Mouse (Mus musculus) hindbrain, postnatal 0 days (tissue): ENCODE results near the gene Iscu. TPM values are rescaled to one million over a fixed set of nuclear protein-coding genes. Genes with fewer than 3 reads are reported as not detected.

ENCODE experiments used
- ATAC-seq: fragments of 200-750 bp; cut with Nextera tagmentation; 2 replicates; pipeline ENCODE4 v1.8.0; 2017; ENCODE audit warnings: mild to moderate bottlenecking, moderate TSS enrichment, moderate library complexity
- DNase-seq: peaks from one replicate; pipeline ENCODE4 v3.0.0-alpha.2; 2015; ENCODE audit warnings: low spot score
- H3K27ac ChIP-seq: fragments of 300-500 bp; sonication (generic); 2 replicates; pipeline ENCODE4 v1.5.1; 2014; ENCODE audit warnings: mild to moderate bottlenecking
- H3K27me3 ChIP-seq: fragments of 300-500 bp; sonication (generic); 2 replicates; pipeline ENCODE4 v1.6.1; 2014; ENCODE audit warnings: low read length, mixed read lengths; ENCODE audit not compliant: insufficient read depth
- H3K36me3 ChIP-seq: fragments of 300-500 bp; sonication (generic); 2 replicates; pipeline ENCODE4 v1.6.1; 2014; ENCODE audit warnings: low read length, mixed read lengths; ENCODE audit not compliant: insufficient read depth
- H3K4me1 ChIP-seq: fragments of 300-500 bp; sonication (generic); 2 replicates; pipeline ENCODE4 v1.6.1; 2014; ENCODE audit warnings: antibody characterized with exemption, low read length, mixed read lengths; ENCODE audit not compliant: insufficient read depth
- H3K4me2 ChIP-seq: fragments of 300-500 bp; sonication (generic); 2 replicates; pipeline ENCODE4 v1.6.1; 2014; ENCODE audit warnings: low read depth, mild to moderate bottlenecking, low read length, moderate library complexity, mixed read lengths
- H3K4me3 ChIP-seq: fragments of 300-500 bp; sonication (generic); 2 replicates; pipeline ENCODE4 v1.5.1; 2014; ENCODE audit warnings: low read length
- H3K9ac ChIP-seq: fragments of 300-500 bp; sonication (generic); replicated peaks from 2 replicates; pipeline ENCODE4 v1.6.1; 2014; ENCODE audit warnings: mild to moderate bottlenecking, low read length, moderate library complexity, mixed read lengths
- H3K9me3 ChIP-seq: fragments of 300-500 bp; sonication (generic); 2 replicates; pipeline ENCODE4 v1.6.1; 2016; ENCODE audit warnings: low read length, mixed read lengths
- CTCF ChIP-seq: IDR thresholded peaks from 2 replicates; pipeline ENCODE4 v1.5.1; 2016; ENCODE audit warnings: antibody characterized with exemption, control low read depth, low read depth
- WGBS: fragments of 180-500 bp; shearing (Covaris S2); extraction: QIAGEN DNeasy Blood & Tissue Kit; methylation state at CpG from one replicate; pipeline ENCODE4 v1.1.7; 2014; 5-methylcytosine and 5-hydroxymethylcytosine counted together
- polyA plus RNA-seq: library from polyadenylated mRNA; unstranded; fragments of >200 nt; fragmentation: Nextera tagmentation; extraction: Ambion mirVana; gene quantifications from 2 replicates; pipeline ENCODE4 v1.2.1, GENCODE M21; 2015
- total RNA-seq: library from RNA; depleted of rRNA; stranded (reverse); fragments of >200 nt; gene quantifications from 2 replicates; pipeline ENCODE4 v1.2.3, GENCODE M21; 2014; rRNA removed

Iscu gene
- total and polyA plus RNA-seq, 2 experiments from 2014 or later: 77.9 to 111 TPM

DNA sequence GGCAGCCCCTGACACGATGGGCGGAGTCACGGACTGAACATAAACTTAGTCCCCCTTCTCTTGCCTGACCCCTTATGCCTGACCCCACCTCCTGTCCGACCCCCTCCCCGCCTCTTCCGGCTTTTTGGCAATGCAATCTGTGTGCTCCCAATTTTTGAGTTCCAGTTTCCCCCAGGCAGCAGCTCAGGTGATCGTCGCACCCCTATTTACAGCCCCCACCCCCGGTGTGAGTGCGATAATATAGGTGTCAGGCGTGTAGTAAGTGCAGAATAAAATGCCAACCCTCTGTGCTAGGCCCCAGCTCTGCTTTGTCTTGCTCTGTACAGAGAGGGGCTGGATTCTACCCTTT, 42.5 kb downstream of the Iscu start:
- Histone ChIP-seq H3K4me1 (no peaks in the 10 kb centered on the region), H3K9ac (no peak overlapping the region), H3K9me3 (0 out of 2 replicates have a peak, but pooled peaks cover 3% of the 10 kb centered on the region), H3K27ac (no peak overlapping the region), H3K36me3 (no peaks in the 10 kb centered on the region), H3K27me3 (no peaks in the 10 kb centered on the region), H3K4me3 (no peak overlapping the region), H3K4me2 (no peak overlapping the region)
- no peak for DNase-seq
- WGBS: 50% methylated on average over 11 of the region's 11 CpGs
- no peak for ATAC-seq
- no peak for TF ChIP-seq CTCF

DNA sequence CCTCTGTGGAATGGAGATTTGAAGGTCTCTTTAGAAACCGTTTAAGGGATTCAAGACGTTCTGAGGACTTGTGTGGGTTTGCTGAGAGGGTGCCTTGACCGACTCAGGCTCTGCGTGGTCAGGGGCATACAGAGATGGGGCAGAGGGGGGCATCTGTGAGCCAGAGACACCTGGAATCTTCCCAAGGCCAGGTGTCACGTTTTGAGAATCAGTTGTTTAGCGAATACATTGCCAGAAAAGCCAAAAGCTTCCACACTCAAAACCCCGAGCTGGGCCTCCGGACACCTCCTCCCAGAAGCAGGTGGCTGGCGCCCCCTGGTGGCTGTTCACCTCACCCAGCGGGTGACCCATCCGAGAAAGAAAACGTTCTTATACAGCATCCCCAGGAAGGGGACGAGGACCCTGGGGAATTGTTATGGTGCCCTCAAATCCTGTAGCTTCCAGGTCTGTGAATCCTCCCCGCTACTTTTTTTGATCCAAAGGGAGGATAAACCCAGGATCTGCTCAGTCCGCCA, 43.1 kb downstream of the Iscu start:
- Histone ChIP-seq H3K4me2 (no peak overlapping the region), H3K4me3 (no peak overlapping the region), H3K9ac (no peak overlapping the region), H3K4me1 (no peaks in the 10 kb centered on the region), H3K27ac (no peak overlapping the region), H3K9me3 (0 out of 2 replicates have a peak, but pooled peaks cover 3% of the 10 kb centered on the region), H3K36me3 (no peaks in the 10 kb centered on the region), H3K27me3 (no peaks in the 10 kb centered on the region)
- 13% methylated on average over 15 of the region's 15 CpGs for WGBS
- peak; percentile 83 for DNase-seq
- peak; percentile 83 for TF ChIP-seq CTCF
- ATAC-seq: peak; percentile 66

DNA sequence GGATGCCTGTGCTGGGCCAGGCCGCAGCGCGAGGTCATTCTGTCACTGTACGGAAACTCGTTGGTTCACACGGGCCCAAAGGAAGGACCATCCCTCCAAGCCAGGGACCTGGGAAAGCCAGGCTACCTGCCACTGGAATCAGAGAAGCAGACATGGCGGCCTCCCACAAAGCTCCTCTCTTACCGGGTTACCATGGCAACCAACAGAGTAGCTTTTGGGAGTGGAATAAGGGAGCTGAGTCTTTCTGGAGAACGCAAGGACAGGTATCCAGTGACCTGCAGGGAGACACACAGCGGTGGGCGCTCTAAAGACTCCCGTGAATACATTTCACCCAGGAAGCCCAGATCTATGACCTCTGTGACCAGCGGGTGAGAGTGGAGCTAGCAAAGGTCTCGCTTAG, 46.0 kb downstream of the Iscu start:
- Histone ChIP-seq H3K9ac (no peak overlapping the region), H3K9me3 (no peaks in the 10 kb centered on the region), H3K4me2 (no peak overlapping the region), H3K36me3 (no peaks in the 10 kb centered on the region), H3K4me1 (no peaks in the 10 kb centered on the region), H3K27me3 (no peaks in the 10 kb centered on the region), H3K4me3 (no peak overlapping the region), H3K27ac (peak overlapping the region; percentile 27; the same call in 1 of the 2 replicates)
- DNase-seq: peak; percentile 70
- WGBS: 60% methylated on average over 14 of the region's 14 CpGs
- TF ChIP-seq CTCF: no peak
- ATAC-seq: 0 out of 2 replicates have a peak, but pooled peaks have one; percentile 35

GRCm38 (mm10) chr5:113824228-113824627, 51.7 kb downstream of the Iscu start:
- 79% methylated on average over 4 of the region's 4 CpGs for WGBS
- ATAC-seq (no peak), DNase-seq (no peak)
- Histone ChIP-seq H3K4me1 (no peaks in the 10 kb centered on the region), H3K9me3 (no peaks in the 10 kb centered on the region), H3K27ac (no peak overlapping the region), H3K4me2 (no peak overlapping the region), H3K9ac (no peak overlapping the region), H3K36me3 (no peaks in the 10 kb centered on the region), H3K4me3 (no peak overlapping the region), H3K27me3 (no peaks in the 10 kb centered on the region)
- TF ChIP-seq CTCF: no peak

- Histone ChIP-seq H3K9me3 (no peaks in the 10 kb centered on the region), H3K27ac (no peak overlapping the region), H3K4me1 (no peaks in the 10 kb centered on the region), H3K27me3 (no peaks in the 10 kb centered on the region), H3K4me3 (no peak overlapping the region), H3K9ac (no peak overlapping the region), H3K36me3 (no peaks in the 10 kb centered on the region), H3K4me2 (no peak overlapping the region)
- DNase-seq: no peak
- no peak for TF ChIP-seq CTCF
- no peak for ATAC-seq
- 85% methylated on average over 7 of the region's 7 CpGs for WGBS
Observed at GRCm38 (mm10) chr5:113825558-113825957, 53.0 kb downstream of the Iscu start.

- H3K9ac ChIP-seq: no peak overlapping the region
- WGBS: 94% methylated on average over 4 of the region's 4 CpGs
- no peak overlapping the region for H3K4me2 ChIP-seq
- H3K4me1 ChIP-seq: no peaks in the 10 kb centered on the region
- DNase-seq (no peak), ATAC-seq (no peak)
- H3K27ac ChIP-seq: no peak overlapping the region
- H3K9me3 ChIP-seq: no peaks in the 10 kb centered on the region
- TF ChIP-seq CTCF: no peak
- no peak overlapping the region for H3K4me3 ChIP-seq
- H3K27me3 ChIP-seq: no peaks in the 10 kb centered on the region
- no peaks in the 10 kb centered on the region for H3K36me3 ChIP-seq
Observed at GRCm38 (mm10) chr5:113826619-113827018, 54.1 kb downstream of the Iscu start.

Other genes starting within 250 kb of the Iscu start
- gene Cmklr1, start 122.3 kb upstream of the Iscu start, total RNA-seq: 4.8 and 9.7 TPM in 2 replicates
- 0.91 and 1.6 TPM in 2 replicates for gene Cmklr1, start 122.3 kb upstream of the Iscu start, polyA plus RNA-seq
- gene 1700069L16Rik, start 48.0 kb upstream of the Iscu start, total RNA-seq: not detected in 2 replicates
- gene 1700069L16Rik, start 48.0 kb upstream of the Iscu start, polyA plus RNA-seq: not detected in 2 replicates
- 11.7 and 12.0 TPM in 2 replicates for gene Ficd, start 36.9 kb upstream of the Iscu start, total RNA-seq
- 8.6 and 8.7 TPM in 2 replicates for gene Ficd, start 36.9 kb upstream of the Iscu start, polyA plus RNA-seq
- 34.7 and 45.6 TPM in 2 replicates for gene Sart3, start 238 bp upstream of the Iscu start, total RNA-seq
- 24.8 and 26.4 TPM in 2 replicates for gene Sart3, start 238 bp upstream of the Iscu start, polyA plus RNA-seq
- gene Tmem119, start 27.8 kb downstream of the Iscu start, total RNA-seq: 5.2 and 9.2 TPM in 2 replicates
- 7.3 and 7.6 TPM in 2 replicates for gene Tmem119, start 27.8 kb downstream of the Iscu start, polyA plus RNA-seq
- 2.8 and 4.1 TPM in 2 replicates for gene Selplg, start 59.9 kb downstream of the Iscu start, total RNA-seq
- gene Selplg, start 59.9 kb downstream of the Iscu start, polyA plus RNA-seq: 1.8 and 2.2 TPM in 2 replicates
- 151 and 159 TPM in 2 replicates for gene Coro1c, start 136.0 kb downstream of the Iscu start, total RNA-seq
- gene Coro1c, start 136.0 kb downstream of the Iscu start, polyA plus RNA-seq: 140 and 149 TPM in 2 replicates
- 12.4 and 14.5 TPM in 2 replicates for gene Ssh1, start 221.1 kb downstream of the Iscu start, total RNA-seq
- gene Ssh1, start 221.1 kb downstream of the Iscu start, polyA plus RNA-seq: 9.7 and 11.6 TPM in 2 replicates
- gene Dao, start 231.0 kb downstream of the Iscu start, total RNA-seq: 0.84 TPM in 1 of 2 replicates, not detected in the other
- 0.14 TPM in 1 of 2 replicates, not detected in the other for gene Dao, start 231.0 kb downstream of the Iscu start, polyA plus RNA-seq